Mouse (Mus musculus): ENCODE measurements around the gene Cnot2. TPM values are rescaled to one million over a fixed set of nuclear protein-coding genes. Genes with fewer than 3 reads are reported as not detected.
A peak's percentile ranks its signal among the peaks of the same experiment; 100 is the strongest.
"Not testable (repeated sequence)": the region's sequence is repeated elsewhere in the genome, so short reads cannot be mapped to it uniquely, and the experiment has no call there.

Gene Cnot2
- total RNA-seq (2021): 10 to 100 TPM; 60.0 to 75.3 TPM
- long read RNA-seq, experiment 1, transcript Cnot2-203 (16 exons, 2,800 nt): major isoform, 34 of 77 reads
- long read RNA-seq, experiment 1, transcript Cnot2-210 (15 exons, 2,693 nt): minor isoform, 5 of 77 reads
- long read RNA-seq, experiment 1, partial matches to known transcripts: 7 of 77 reads
- long read RNA-seq, experiment 1, other reads (novel, unspliced or antisense): 28 of 77 reads
- long read RNA-seq, experiment 2, transcript Cnot2-203 (16 exons, 2,800 nt): major isoform, 19 of 48 reads
- long read RNA-seq, experiment 2, partial matches to known transcripts: 0 of 48 reads
- long read RNA-seq, experiment 2, other reads (novel, unspliced or antisense): 24 of 48 reads

DNA sequence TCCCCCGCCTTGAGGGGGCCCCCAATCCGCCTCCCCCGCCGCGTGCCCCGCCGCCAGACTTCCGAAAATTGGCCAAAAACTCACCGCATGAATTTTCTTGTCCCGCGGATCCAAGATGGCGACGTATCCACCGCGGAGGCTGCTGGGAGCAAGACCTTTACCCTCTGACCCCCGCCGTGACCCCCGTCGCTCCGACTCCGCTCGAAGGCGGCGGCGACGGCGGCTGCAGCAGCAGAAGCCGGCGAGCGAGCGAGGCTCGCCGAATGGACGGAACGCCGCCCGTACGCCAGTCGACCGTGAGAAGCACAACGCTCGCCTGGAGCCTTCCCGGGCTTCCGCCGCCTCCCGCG, at the start of gene Cnot2:
Gene Cnot2 (minus strand): TSS at position 143 of the 350 bp plus-strand sequence.
- DNase-seq: peak; percentile 97

DNA sequence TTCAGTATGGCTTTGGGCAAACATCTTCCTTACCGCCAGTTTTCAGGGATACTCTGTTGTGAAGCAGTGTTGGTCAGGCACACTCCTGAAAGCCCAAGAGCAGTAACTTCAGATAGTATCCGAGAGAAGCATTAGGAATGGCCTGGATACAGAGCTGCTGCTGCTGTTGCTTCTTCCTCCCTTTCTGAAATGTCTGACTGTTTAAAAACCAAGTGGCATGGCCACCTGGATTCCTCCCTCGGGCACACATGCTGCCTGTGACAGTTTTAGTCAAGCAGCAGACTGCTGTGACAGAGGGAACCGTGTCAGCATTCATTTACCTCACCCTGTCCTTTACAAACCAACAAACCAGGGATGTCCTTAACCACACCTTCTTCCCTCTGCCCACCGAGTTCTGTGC, 47.6 kb upstream of the Cnot2 start:
- no peak for DNase-seq

DNA sequence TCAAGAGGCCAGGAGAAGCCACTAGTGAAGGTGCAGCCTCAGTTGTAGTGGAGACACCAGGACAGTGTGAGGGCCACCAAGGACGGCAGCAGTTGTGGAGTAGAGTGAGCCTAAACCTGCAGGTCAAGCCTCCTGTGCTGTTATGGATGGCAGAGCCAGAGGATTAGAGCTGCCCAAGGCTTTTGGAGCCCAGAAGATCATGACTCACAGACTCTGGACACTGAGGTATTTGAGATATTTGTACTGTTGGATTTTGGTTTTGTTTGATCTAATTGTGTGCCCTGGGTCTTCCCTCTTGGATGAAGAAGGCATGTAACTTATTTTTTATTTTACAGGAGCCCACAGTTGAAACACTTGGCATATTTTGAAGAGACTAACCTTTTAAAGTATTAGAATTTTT, 44.7 kb upstream of the Cnot2 start:
- DNase-seq: no peak

DNA sequence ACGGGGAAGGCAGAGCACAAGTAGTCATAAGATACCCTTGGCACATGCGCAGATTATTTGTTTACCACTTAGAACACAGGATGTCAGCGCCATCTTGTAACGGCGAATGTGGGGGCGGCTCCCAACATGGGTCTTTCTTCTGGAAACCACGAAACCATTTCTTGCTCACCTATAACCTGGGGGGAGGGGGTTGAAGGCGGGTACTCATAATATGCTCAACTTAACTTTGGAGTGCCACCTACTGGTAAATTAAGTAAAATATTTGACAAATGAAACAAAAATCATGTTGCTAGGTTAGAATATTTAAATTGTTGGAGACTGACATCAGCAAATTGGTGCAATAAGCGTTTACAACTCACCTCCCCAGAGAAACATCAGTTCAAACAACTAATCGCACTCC, 31.9 kb upstream of the Cnot2 start:
- peak; percentile 3 for DNase-seq

DNA sequence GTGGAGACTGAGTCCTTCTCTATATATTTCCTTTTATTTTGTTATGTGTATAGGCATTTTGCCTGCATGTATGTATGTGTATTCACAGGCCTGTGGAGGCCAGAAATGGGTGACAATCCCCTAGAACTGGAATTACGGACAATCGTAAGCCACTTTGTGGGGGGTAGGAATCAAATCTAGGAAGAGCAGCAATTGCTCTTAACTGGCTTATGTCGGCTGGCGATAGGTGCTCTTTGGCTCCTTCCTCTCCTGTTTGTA, 23.5 kb upstream of the Cnot2 start:
- no peak for DNase-seq

DNA sequence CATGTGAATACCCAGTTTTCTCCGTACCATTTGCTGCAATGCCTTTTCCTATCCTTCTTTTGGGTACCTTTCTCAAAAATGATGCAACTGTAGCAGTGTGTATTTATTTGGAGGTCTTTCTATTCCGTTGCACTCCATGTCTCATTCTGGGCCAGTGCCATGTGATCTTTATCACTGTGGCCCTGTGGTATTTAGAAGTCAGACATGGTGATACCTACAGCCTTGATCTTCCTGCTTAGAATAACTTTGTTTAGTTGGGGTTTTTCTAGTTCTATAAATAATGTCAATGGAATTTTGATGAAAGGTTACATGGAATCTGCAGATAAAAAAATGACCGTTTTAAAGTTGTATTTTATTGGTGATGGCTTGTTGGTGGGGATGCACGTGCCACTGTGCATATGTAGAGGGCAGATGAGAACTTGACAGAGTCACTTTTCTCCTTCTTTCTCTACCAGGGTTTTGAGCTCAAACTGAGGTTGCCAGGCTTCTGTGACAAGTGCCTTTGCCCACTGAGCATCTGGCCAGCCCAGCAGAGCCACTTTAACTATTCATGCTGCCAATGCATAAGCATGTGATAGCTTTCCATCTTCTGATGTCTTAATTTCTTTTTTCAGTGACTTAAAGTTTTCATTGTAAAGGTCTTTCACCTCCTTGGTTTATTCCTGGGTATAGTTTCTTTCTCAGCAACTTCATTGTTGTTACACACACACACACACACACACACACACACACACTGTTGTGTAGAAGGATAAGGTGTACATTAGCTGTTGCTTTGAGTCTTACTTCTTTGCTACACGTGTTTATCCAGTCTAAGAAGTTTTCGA, 23.0 kb upstream of the Cnot2 start:
- no peak for DNase-seq

DNA sequence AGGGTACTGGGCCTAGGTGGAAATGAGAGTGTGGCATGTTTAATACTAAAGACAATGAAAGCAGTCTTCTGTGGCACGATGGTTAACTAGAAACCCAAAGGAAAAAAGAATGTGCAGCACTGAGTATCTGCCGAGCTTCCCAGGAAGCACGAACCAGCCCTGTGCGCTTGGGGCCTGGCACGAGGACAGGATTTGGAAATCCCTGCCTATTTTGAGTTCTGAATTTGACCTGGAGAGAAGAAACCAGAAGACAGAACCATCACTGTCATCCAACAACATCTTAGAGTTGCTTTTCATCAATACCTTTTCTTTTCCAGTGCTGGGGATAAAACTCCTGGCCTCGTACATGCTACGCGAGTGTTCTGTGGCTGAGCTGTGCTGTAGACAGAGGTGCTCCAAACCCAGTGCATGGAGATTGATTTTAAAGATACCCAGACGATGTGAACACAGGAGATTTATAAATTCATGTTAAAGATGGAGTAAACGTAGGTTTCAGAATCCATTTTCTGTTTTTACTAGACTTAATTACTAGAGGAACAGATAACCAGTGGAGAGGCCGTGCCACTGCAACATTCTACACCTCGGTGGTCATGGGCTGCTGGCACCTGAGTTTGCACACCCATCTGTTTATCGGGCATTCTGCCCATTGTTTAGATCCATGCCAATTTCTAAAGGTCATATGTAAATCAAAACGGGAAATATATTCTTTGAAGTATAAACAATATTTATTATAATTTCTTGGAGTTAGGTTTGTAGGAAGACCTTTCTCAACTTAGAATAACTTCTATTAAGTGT, 17.9 kb upstream of the Cnot2 start:
- no peak for DNase-seq

DNA sequence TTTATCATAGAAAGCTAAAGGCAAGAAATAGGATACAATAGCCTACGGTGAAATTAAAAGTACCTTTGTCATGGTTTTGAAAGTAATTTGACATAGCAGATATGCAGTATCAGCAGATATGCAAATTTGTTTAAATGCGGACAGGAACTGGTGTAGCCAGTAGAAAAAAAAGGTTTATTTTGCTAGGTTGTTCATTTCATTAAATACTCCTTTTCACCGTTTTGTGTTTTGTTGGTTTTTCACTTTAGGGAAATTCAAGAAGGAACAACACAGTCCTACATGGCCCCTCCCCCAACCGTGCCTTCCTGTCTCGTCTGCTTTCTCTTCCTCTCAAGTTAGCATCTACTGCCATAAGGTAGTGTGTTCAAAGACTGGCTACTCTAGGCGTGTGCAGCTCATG, 1.4 kb upstream of the Cnot2 start:
- DNase-seq: peak; percentile 24

DNA sequence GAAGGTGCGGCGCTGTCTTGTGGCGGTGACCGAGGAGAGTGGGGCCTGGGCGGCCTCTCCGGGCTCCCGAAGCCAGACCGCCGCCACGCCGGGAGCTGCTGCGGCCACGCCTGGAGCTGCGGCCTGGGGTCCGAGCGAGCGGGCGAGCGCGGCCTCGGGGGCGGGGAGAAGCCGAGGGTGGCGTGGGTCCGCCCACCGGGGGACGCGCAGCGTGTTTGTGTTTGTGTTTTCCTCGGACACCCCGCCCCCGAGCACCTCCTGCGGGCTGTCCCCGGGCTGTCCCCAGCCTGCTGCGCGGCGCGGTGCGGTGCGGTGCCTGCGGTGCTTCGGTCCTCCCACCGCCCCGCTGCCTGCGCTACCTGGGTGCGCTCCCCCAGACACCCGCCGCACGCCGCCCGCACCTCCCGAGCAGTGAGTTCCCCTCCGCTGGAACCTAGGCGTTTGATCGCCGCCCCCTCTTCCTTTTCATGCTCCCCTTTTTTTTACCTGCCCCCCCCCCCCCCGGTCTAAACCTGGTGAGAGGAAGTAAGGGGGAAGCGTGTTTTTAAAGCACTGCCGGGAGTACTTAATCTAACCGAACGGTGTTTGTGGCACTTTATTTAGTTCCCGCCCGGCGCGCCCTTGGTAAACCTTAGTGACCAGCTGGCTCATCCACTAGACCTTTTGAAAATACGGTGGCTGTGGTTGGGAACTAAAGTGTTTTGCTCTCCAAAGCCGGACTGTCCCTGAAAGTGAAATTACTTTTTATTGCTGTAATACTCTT, 589 bp upstream of the Cnot2 start:
- DNase-seq: peak; percentile 78

DNA sequence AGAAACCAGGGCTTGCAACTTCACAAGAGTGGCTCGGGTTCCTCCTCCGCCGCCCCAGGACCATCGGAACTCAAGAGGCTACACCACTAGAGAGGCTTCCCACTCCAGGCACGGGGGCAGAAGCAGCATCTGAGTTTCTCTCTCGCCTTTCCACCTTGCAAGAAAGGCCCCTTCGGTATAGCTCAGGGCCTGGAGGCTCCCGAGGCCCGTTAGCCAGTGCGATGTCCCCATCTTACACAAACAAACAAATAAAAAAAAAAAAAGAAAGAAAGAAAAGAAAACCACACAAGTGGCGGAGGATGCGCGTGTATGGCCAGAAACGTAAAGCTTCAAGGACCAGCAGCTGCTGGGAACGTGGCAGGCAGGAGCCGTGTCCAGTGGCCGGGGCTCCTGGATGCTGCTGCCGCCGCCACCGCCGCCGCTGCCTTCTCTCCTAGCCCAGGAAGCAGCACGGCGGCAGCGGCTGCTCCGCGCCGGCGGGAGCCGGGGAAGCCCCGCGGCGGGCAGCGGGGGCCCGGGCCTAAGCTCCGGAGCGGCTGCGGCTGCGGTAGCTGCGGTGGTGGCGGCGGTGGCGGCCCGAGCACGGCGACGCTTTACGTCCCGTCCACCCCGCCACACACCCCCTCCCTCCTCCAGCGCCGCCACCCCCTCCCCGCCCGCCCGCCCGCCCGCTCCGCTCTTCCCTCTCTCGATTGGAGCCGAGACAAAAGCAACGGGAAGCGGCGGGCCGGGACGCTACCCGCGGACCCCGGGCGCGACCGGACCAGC, 536 bp downstream of the Cnot2 start:
- peak; percentile 60 for DNase-seq

DNA sequence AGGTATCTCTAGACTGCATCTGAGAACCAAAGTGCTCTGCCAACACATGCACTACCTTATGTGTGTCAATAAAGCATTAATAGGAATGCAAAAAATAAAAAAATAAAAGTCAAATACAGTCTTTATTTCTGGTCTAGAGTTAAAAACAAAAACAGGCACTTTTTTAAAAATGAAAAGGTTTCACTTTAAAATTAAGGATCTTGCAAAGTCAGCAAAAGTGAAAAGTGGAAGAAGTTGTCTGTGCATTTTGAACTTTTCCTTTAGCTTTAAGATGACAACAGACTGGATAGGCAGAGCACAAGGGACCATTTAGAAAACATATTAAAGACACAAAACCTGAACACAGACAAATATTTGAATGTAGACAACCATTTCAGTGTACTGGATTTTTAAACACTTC, 1.8 kb downstream of the Cnot2 start:
- no peak for DNase-seq

DNA sequence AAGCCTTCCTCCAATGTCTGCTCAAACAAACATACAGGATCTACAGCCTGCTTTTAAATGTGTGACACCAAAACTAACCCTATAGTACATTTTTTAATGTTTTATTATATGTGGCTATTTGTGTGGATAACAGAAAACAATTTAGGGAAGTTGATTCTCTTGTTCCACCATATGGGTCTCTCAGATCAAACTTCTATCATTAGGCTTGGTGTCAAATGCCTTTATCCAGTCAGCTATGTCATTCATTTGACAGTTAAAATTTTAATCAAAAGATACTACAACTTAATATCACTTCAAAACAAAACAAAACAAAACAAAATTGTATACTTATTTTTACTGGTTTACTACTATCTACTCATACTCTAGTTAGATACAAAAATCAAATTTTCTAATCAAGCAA, 2.9 kb downstream of the Cnot2 start:
- DNase-seq: no peak

DNA sequence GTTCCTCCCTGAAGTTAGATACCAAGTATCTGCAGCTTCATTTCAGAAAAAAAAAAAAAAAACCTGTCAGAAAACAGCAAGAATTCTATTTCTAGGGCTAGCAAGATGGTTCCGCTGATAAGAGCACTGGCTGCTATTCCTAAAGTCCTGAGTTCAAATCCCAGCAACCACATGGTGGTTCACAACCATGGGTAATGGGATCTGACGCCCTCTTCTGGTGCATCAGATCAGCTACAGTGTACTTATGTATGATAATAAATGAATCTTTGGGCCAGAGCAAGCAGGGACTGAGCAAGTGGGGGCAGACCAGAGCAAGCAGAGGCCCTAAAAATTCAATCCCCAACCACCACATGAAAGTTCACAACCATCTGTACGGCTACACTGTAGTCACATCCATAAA, 4.1 kb downstream of the Cnot2 start:
- no peak for DNase-seq

DNA sequence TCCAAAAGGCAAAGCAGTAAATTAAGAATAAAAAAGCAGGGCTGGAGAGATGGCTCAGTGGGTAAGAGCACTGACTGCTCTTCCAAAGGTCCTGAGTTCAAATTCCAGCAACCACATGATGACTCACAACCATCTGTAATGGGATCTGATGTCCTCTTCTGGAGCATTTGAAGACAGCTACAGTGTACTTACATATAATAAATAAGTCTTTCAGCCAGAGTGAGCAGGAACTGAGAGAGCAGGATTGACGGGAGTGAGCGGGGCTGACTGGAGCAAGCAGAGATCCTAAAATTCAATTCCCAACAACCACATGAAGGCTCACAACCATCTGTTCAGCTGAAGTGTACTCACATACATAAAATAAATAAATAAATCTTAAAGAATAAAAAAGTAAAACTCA, 5.2 kb downstream of the Cnot2 start:
- DNase-seq: not testable (repeated sequence)

DNA sequence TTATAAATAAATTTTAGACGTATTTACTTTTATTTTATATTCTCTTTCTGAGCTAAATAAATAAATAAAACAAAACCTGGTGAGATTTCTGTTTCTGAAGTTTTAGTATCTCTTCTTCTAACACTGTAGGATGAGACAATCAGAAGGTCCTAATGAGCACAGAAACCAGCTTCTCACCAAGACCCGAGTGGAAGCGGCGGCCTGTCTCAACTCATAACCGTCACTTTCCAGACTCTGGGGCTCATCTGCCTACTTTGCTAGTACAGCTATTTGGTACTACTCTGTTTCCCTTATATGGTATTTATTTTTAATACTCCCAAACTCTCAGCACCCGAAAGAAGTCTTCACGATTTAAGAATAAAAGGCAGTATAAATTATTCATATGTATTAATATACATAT, 10.8 kb downstream of the Cnot2 start:
- DNase-seq: no peak

DNA sequence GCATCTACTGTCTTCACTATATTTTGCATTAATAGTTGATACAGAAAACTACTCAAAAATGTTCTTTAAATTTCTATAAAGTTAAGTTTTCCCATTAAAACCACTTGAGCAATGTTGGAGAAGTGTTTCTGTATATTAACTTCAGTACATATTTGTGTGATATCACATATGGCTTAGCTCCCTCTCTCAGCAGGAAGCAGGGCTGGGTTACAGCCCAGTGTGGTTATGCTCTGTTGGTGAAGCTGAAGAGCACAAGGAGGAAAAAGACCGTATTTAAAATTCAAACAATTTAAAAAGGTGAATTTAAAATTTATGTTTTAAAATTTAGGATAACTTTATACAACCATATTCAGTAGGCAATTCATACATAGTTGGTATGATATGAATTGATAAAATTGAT, 12.8 kb downstream of the Cnot2 start:
- DNase-seq: no peak

DNA sequence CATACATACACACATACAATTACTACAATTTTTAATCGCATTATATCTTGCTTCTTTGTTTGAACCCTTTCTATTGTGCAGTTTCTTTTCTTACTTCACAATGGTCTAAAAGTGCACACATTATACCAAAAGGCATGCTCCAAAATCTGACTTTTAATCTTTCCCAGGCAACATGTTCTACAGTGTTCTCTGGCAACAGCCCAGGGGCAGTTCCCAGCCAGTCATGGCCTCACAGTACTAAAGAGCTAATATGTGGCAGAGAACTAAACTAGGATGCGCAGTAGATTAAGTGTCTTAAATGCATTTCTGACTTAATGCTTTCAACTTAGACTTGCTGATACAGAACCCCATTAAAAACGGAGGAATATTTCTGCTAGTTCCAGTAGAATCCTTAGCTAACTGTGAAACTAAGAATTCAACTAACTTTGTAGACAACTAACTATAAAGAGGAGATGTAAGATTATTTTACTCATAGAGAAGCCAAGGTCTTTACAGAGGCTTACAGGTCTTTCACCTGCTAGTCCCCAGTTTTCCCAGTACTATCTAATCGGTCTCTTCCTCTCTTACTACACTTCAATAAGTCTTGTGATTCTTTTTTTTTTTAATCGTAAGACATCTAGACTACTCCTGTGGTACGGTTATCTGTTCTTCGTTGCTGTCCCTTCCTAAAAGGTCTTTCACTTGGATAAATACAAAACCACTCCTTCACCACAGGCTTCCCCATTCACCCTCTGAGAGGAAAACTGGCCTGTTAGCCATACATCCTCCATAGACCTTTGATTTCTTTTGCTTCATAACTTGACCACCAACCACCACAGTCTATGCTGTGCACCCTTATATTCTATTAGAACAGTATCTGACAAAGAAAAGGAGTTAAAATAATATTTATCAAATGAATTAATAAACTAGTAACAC, 13.6 kb downstream of the Cnot2 start:
- DNase-seq: peak; percentile 44

DNA sequence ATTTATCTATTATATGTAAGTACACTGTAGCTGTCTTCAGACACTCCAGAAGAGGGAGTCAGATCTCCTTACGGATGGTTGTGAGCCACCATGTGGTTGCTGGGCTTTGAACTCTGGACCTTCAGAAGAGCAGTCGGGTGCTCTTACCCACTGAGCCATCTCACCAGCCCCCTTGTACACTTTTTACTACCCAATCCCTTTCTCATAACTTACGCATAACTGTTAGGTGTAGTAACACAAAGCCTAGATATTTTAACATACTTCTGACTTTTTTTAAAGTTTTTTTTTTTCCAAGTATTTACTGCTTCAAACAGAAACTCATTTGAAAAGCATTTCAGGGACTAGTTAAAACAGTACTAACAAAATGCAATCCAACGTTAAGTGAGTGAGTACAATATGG, 14.8 kb downstream of the Cnot2 start:
- DNase-seq: not testable (repeated sequence)

DNA sequence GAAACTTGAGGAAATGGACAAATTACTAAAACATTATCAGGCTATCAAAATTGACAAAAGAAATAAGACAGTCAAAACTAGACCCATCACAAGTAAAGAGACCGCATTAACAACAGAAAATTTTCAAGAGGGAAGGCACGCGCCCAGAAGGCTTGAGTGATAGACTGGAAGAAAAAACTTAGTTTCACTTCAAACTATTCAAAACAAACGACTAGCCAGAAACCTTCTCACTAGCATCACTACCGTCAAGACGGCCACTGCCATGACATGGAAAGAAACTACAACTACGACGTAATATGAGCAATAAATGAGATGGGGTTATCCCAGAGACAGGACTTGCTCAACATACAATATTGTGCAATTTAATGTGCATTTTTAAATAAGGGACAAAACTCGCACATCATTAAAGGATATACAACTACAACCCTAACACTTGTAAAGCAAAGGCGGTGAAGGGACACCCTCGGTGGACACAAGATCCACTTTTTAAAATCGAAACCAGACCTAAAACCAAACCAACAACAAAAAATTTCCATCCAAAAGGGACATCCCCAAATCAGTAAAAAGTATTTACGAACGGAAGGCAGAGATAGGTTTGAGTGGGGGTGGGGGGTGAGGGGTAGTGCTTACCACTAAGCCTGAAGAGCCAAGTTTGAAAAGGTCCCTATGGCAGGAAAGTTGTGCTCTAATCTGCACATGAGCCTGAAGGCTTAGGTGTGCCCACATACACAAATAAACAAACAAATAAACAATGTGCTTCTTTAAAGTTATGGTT, 16.3 kb downstream of the Cnot2 start:
- DNase-seq: no peak

All from adrenal gland, postnatal 10 days (tissue).